Mouse (Mus musculus): Measurements from ENCODE around the gene Grap. TPM values are rescaled to one million over a fixed set of nuclear protein-coding genes. Genes with fewer than 3 reads are reported as not detected.
A peak's percentile ranks its signal among the peaks of the same experiment; 100 is the strongest.

Gene Grap
- total RNA-seq, 2 experiments from 2014 or later = 11.4 to 13.0 TPM

DNA sequence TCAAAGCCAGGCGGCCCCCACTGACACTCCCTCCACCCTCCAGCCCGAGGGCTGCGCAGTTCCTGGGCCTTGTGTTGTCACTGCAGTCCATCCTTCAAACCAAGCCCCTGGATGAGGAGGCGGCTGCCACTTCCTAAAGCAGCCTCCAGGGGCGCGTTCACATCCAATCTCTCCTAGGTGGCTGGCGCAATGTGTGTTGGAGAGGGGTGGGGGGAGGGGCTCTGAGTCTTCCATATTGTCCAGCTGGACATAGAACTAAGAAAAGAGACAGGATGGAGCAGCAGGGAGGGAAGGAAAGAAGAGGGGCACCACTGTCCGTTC lies 21.7 kb downstream of the Grap start:
- DNase-seq (ENCODE audit: low spot score) = no peak
- intact Hi-C loops (cut with DNase I) = no loop called here

DNA sequence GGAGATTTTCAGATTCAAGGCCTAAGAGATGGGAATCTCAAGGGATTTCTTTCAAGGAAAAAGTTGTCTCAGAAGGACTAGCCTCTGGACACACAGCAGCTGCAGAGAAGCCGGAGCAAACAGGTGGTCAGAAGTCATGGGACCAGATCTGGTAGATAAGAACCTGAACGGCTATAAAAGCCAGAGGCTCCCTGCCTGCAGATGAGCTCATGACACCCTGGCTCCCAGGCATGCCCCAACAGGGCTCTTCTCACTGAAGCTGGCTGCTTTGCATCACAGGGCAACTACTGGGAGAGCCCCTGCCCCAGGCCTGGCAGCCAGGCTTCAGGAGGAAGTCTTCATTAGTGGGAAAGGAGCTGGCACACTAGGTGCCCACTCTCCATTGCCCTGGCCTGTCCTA lies 22.3 kb downstream of the Grap start:
- intact Hi-C loops (cut with DNase I) = no loop called here
- no peak for DNase-seq (ENCODE audit: low spot score)

DNA sequence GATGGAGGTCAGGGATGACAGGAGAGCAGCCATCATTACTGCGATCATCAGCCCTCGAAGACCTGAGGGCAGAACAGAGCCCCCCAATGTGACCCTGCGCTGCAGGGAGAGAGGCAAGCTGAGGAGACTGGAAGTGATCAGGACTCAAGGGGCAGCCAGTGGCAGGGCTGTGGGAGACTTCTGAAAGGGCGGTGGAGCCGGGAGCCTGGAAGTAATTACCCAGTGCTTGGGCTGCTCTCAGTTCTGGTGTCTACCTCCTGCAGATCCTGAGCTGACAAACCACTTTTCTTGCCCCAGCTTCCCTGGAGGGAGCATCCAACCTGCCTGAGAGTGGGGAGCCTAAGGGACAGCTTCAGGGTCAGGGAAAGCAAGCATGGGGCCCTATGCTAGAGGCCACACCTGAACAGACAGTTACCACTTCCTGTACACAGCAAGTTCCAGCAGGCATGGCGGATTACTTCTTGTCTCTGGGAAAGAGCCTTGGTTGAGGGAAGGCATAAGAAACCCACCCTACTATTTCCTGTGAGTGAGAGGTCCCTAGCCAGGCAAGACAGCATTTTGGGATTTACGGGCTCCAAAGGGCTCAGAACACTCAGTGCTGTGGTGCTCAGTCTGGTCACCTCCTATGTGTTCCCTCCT lies 23.3 kb downstream of the Grap start:
- DNase-seq (ENCODE audit: low spot score) = no peak
- intact Hi-C loops (cut with DNase I) = no loop called here

DNA sequence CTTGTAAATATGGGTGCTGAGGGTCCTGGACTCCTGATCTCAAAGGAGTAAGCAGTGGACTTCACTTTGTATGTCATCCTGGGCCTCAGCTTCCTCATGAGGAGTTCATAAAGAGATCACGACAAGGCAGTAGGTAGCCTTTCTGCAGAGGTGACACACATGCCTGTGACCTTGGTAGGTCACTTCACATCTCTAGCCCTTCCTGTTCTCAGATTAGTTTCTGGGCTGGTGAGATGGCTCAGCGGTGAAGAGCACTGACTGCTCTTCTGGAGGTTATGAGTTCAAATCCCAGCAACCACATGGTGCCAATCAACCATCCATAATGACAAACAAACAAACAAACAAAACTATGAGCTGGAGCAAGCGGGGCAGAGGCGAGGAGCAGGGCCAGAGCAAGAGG lies 24.6 kb downstream of the Grap start:
- intact Hi-C loops (cut with DNase I) = no loop called here
- no peak for DNase-seq (ENCODE audit: low spot score)

DNA sequence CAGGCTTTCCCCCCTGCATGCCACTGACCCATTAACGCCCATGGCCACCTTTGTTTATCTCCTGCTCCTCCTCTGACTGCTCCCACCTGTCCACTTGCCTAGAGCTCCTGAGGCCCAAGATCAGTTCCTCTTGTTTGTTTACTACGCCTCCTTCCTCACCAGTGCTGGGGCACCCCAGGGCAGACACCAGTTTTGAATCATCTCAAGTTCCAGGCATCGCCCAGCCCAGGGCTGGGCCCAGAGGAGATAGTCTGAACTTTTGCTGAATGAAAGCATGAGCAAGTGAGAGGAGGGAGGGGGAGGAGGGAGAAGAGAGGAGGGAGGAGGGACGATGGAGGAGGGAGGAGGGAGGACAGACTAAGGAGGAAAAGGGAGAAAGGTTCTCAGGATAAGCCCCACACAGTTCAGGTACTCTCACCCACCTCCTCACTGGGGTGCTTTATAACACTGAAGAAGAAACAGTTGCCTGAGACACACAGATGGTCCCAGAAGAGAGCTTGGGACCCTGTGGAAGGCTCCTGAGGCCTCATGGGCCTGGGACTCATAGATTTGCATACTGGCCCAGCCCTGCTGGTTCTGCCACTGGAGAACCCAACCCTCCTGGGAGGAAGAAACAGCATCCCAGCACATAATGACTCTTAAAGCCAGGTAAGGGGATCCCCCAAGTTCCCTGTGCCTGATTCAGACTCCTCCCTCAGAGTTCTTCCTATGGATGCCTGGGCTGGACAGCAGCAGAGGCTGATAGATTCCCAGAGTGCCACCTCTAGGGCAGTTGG lies 26.2 kb downstream of the Grap start:
- intact Hi-C loops (cut with DNase I) = no loop called here
- DNase-seq (ENCODE audit: low spot score) = no peak

DNA sequence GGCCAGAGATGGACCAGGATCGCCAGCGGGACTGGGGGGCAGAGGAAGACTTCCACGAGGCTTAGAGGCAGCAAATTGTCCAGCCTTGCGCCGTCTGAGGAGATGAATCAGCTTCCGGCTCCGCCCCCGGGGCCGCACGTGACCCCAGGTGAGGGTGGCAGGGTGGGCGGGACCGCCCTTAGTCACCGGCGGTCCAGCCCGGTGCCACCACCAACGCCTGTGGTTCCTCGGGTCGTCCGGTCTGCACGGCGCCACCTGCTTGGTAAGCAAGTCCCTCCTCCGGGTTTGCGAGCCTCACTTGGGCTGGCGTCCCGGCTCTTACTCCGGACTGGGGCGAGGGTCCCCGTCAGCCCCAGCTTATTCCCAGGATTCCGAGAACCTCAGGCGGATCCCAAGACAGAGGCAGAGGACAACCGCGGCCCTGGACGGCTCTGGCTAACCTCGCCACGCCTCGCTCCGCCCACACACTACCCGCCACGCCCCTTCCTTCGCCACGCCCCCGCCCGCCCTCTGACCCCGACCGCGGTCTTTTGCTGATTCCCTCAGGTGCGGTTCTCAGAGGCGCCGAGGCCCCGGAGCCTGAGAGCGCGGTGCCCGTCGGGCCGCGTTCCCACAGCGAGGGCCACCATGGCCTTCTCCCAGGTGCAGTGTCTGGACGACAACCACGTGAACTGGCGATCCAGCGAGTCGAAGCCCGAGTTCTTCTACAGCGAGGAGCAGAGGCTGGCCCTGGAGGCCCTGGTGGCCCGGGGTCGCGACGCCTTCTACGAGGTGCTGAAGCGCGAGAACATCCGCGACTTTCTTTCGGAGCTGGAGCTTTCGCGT lies 31.1 kb downstream of the Grap start, which contains the start of gene Fam83g:
TSS of gene Fam83g (plus strand) at position 185 of the 825 bp plus-strand sequence.
- DNase-seq (ENCODE audit: low spot score) = peak; percentile 20
- intact Hi-C loops (cut with DNase I) = no loop called here

DNA sequence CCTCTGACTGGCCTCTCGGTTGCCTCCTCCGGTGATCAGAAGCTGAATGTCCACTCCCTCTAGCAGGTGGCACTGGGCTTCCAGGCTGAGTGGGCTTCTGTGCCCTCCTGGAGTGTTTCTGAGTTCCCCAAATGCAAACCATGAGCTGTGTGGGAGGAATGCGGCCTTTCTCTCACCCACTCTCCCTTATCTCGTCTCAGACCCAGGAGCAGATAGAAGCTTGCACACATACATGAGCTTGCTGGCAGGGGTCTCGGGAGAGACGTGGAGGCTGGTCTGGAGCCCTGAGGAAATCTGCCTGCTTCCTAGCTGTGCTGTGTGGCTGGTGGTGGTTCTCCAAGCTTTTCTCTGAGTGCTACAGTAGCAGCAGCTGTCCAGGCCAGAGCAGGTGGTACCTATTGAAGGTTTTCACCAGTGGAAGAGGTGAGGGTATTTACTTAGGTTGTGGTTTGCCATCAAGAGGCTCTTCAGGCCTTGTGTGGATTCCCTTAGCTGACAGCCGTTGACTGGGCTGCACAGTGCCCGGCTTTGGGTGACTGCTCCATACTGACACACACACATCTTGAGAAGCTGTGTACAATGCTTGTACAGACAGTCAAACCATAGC lies 32.2 kb downstream of the Grap start:
- intact Hi-C loops (cut with DNase I) = no loop called here

DNA sequence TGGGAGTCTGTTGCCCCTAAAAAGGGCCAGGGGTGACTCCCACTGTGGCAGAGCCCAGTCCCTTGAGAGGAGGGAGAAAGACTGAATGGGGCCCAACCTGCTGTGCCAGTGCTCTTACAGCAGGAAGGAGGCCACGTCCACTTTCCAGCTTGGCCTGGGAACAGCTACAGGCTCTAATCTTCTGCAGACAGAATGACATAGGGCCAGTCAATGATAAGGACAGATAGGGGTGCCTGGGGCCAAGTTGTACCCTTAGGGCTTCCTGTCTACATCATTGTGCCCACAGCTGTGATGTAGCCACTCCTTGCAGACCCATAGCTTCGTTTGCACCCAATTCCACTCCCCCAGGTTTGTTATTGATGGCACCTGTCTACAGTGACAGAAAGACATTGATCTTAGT lies 33.1 kb downstream of the Grap start:
- no peak for DNase-seq (ENCODE audit: low spot score)
- intact Hi-C loops (cut with DNase I) = no loop called here

More for the DNA sequence above, 32.2 kb downstream of the Grap start:
- no peak for DNase-seq (ENCODE audit: low spot score)

DNA sequence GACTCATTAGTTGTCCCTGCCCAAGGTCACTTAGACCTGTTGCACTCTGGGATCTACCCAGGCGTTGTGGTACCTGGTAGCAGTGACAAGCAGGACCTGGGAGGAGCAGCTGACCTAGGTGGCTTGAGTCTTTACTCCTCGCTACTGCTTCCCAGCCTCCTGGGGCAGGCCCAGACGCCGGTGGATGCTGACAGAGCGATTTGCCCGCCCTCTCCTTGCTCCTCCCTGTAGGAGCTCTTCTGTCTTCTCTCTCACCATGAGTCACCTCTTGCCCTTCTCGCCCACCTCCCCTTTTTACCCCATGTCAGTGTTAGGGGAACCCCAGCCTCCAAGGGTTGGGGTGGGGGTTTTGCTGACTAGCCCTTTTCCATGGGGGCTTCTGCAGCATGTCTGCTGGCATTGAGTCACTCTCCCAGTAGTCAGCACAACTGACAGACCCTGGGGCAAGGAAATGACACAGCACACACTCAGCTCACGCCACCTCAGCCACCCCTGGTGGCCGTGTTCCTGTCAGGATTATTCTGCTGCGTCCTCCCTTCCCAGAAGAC lies 33.9 kb downstream of the Grap start:
- intact Hi-C loops (cut with DNase I) = no loop called here

DNA sequence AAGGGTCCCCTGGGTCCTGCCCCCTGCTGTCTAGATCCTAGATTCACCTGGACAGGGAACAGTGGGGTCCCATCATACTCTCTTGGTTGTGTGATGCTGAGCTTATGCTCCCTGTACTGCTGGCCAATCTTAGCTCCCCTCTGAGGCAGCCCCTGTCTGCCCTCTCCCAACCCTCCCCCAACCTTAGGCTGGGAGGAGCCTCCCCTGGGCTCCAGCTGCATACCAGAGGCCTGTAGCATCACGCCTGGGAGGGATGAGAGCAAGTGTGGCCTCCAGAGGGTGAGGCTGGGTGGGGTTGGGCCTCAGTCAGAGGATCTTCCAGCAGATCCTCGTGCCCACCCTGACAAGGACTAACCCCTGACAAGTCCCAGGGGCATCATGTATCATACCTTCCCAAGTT lies 34.5 kb downstream of the Grap start:
- DNase-seq (ENCODE audit: low spot score) = no peak
- intact Hi-C loops (cut with DNase I) = no loop called here

More for the DNA sequence above, 33.9 kb downstream of the Grap start:
- DNase-seq (ENCODE audit: low spot score) = no peak

DNA sequence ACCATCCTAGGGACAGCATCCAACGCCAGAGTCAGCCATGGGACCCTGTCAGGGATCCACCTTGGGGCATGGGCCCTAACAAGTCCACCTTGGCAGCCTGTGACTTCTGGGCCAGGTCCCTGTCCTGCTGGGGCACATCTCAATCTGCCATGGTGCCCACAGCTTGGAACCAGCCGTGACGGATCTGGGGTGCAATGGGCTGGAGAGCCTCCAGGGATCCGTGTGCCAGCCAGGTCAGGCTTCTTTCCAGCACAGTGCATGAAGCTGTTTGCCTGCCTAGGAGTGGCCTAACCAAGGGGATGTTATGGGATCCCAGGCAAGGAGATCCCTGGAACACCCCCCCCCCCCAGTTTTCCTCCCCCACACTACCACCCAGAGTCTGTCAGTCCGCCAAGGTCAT lies 39.9 kb downstream of the Grap start:
- intact Hi-C loops (cut with DNase I) = no loop called here

DNA sequence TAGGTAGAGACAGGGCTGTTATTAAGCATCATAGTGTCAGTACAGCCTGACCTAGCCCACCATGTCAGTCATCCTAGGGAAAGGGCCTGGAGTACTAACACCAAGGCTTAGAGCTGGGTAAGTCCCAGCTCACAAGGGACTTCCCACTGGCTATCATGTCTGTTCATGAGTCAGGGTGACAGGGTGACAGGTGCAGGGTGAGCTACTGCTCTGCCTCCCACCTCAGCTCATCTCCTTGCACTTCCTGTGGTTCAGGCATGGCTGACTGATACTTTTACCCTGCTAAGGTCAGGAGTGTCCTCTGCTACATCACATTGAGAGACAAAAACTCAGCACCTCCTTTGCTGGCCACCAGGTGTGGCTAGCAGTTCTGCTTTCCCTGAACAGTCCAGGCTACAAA lies 45.8 kb downstream of the Grap start:
- no peak for DNase-seq (ENCODE audit: low spot score)
- intact Hi-C loops (cut with DNase I) = no loop called here

More for the DNA sequence above, 39.9 kb downstream of the Grap start:
- no peak for DNase-seq (ENCODE audit: low spot score)

DNA sequence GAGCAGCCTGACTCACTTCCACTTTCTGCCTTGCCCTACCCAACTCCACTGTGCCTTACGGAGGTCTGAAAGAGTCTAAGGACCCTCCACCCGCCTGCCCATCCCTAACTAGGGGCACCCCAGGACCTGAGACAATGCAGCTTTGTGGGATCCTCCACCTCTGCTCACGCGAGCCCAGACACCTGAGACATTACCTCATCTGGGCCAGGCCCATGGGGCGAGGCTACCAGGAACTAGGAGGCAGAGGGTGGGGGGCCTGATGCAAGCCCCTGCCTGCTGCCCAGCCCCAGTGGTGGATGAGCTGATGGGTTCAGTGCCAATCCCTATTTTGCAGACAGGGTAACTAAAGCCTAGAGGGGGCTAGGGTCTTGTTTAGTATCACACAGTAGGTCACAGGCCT lies 46.4 kb downstream of the Grap start:
- intact Hi-C loops (cut with DNase I) = no loop called here
- DNase-seq (ENCODE audit: low spot score) = no peak

DNA sequence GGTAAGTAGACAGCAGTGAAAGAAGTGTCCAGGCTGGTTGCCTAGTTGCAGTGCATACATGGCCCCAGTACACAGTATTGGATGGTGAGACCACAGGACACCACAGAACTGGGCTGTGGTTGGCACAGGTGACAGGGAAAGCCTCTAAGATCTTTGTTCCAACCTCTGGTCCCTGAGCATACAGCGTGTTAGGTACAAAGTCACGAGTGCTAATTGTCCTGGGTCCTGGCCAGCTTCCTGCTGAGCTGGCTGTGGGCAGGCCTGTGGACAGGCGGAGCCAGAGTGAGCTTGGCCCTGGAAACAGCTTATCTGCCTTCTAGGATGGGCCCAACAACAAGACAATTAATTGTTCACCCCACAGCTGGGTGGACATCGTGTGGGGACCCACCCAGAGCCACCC lies 46.9 kb downstream of the Grap start:
- intact Hi-C loops (cut with DNase I) = no loop called here
- no peak for DNase-seq (ENCODE audit: low spot score)

DNA sequence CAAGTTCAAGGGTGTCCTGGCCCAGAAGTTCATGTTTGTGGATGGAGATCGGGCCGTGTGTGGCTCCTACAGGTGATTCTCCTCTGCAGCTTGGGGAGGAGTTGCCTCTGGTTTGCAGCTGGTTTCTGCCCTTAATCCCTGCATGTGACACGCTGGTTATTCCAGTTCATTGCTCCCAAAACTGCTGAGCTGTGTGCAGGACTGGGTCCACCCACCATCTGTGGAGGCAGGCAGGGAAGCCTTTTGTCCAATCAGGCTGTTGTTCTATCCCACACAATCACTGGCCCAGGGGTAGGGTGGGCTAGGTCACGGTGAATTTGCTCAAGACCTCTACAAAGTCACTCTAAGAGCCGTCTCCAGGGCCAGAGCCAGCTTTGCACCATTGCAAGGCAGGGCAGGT lies 48.6 kb downstream of the Grap start:
- DNase-seq (ENCODE audit: low spot score) = no peak
- intact Hi-C loops (cut with DNase I) = no loop called here

DNA sequence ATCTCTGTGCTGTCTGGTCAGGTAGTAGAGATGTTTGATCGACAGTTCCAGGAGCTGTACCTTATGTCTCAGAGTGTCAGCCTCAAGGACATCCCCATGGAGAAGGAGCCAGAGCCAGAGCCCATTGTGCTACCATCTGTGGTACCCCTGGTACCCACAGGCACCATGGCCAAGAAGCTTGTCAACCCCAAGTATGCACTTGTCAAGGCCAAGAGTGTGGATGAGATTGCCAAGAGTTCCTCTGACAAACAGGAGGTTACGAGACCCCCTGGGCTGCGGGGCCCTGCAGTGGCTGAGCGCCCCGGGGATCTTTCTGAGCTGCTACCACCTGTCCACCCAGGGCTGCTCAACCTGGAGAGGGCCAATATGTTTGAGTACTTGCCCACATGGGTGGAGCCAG lies 49.4 kb downstream of the Grap start:
- intact Hi-C loops (cut with DNase I) = no loop called here
- no peak for DNase-seq (ENCODE audit: low spot score)

DNA sequence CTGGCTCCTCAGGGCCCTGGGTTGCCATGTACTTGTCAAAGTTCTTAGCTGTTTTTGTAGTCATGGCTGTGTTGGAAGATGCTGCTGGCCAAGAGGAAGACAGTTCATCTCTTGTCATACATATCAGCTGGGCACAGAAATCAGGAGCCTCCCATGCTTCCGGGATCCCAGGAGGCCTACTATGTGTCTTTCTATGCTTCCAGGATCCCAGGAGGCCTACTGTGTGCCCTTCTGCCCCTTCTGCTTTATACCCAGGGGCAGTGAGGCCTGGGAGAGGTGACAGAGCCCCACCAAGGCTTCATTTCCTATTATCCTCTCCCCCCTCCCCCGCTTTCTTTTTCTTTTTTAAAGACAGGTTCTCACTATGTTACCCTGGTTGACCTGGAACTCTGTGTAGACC lies 52.5 kb downstream of the Grap start:
- no peak for DNase-seq (ENCODE audit: low spot score)
- intact Hi-C loops (cut with DNase I) = no loop called here

DNA sequence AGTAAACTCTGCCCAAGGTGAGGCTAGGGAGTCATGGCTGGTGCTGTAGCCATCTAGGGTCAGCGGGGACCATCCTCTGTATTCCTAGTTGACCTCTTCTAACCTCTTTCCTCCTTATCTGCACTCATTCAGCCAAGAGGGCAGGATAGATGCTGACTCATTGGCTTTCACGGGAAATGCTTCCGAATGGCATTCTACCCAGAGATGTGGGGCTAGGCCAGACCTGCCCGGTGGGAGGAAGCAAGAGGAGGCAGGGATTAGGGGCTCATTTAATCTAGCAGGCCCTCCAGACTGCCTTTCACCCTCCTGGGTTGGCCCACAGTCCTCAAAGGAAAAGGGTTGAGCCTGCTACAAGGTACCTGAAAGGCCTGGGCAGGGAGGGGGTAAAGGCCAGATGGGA lies 53.2 kb downstream of the Grap start:
- no peak for DNase-seq (ENCODE audit: low spot score)
- intact Hi-C loops (cut with DNase I) = no loop called here

DNA sequence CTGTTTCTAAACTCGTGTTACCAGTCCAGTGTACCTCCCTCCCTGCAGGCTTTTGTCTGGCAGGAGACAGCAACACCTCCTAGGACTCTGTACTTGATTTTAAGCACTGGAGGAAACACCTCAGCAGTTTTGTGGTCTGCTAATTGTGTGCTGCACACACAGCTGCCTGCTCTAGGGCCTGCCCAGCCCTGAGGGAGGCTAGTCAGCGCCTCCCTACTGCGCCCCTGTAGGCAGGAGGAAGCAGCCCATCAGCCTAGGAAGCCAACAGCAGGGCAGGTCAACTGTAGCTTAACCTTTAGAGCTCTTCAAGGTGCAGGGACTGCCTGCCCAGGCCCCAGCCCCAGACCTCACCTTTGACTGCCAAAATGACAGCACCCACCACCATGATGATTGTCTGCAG lies 55.9 kb downstream of the Grap start:
- intact Hi-C loops (cut with DNase I) = no loop called here
- no peak for DNase-seq (ENCODE audit: low spot score)

DNA sequence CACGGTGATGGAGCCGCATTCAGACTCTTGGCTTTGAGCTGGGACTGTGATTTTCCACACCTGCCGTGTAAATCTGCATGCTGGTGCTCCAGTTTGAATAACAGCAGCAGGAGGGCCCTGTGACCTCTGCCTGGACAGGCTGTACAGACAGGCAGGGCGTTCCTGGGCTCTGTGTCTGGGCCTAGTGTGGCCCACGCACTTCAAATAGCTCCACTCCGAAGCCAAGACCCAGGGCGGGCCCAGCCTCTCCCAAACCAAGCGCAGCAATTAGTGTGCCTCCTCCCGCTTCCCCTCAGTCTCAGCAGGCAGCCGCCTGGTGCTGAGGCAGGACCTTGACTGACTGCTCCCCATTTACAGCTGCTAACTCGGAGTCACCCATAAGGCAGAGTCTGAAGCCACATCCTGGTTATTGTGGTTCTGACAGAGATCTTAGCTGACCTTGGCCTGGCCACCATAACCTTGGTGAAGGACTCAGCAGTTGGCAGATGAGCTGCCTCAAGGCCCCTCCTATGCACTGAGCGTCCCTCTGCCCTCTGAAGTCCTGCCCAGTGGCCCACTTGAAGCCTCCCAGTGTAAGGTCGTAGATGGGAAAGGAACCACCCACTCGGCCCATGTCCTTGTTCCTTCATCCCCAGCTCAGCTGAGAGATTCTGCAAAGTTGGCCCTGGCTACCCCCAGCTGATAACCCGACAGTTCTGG lies 60.2 kb downstream of the Grap start:
- no peak for DNase-seq (ENCODE audit: low spot score)
- intact Hi-C loops (cut with DNase I) = loop anchor here (5.0 to 10.0 kb wide), 3 partner anchors 201 to 609 kb away; no protein-coding TSS in a partner anchor

Measured in heart, postnatal 25 days (tissue).